Mouse (Mus musculus): ENCODE data around the gene Agbl1. TPM values are rescaled to one million over a fixed set of nuclear protein-coding genes. Genes with fewer than 3 reads are reported as not detected.

The Agbl1 gene
- total and polyA plus RNA-seq, 3 experiments: not detected

DNA sequence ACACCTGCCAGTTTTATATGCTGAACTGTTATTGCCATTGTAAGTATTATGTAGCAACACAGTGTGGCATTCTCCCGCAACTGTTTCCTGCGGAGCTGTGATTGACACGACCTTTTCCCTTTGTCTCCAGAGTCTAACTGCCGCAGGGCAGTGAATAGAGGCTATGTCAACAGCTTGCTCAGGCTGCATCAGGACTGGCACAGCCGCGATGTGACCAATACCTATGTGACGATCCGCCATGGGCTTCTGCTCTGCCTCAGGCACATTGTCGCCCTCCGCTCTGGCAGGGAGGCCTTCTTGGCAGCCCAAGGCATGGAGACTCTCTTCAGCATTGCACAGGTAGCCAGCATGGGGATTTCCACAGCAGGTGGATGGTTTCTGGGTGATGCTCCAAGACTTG is 179.3 kb downstream of the Agbl1 start:
- no peak for ATAC-seq (ENCODE audit: extremely low read depth, insufficient number of reproducible peaks, low FRiP score, poor library complexity, severe bottlenecking)
- Histone ChIP-seq H3K4me1 (ENCODE audit: insufficient read depth, low read depth, low read length) (no peaks in the 10 kb centered on the region), H3K36me3 (replicated peaks) (no peaks in the 10 kb centered on the region), H3K9me3 (replicated peaks) (peaks cover 6% of the 10 kb centered on the region), H3K27me3 (ENCODE audit: insufficient read depth, low read length) (no peaks in the 10 kb centered on the region), H3K4me3 (ENCODE audit: low read depth, low read length) (no peak overlapping the region)
- TF ChIP-seq GATA1 (IDR thresholded peaks at IDR 0.05; ENCODE audit: borderline replicate concordance, low read length): no peak
- TF ChIP-seq CTCF (IDR thresholded peaks at IDR 0.05; ENCODE audit: low read depth, low read length): no peak
- TF ChIP-seq GATA2 (IDR thresholded peaks at IDR 0.05; ENCODE audit: borderline replicate concordance, low read depth, low read length): no peak
- TF ChIP-seq TAL1 (conservative IDR thresholded peaks at IDR 0.05; ENCODE audit: low read depth, low read length): no peak
- no peak for TF ChIP-seq POLR2AphosphoS5 (IDR thresholded peaks at IDR 0.05; ENCODE audit: insufficient replicate concordance, low read depth, low read length)
- no peak for DNase-seq (ENCODE audit: low spot score)

DNA sequence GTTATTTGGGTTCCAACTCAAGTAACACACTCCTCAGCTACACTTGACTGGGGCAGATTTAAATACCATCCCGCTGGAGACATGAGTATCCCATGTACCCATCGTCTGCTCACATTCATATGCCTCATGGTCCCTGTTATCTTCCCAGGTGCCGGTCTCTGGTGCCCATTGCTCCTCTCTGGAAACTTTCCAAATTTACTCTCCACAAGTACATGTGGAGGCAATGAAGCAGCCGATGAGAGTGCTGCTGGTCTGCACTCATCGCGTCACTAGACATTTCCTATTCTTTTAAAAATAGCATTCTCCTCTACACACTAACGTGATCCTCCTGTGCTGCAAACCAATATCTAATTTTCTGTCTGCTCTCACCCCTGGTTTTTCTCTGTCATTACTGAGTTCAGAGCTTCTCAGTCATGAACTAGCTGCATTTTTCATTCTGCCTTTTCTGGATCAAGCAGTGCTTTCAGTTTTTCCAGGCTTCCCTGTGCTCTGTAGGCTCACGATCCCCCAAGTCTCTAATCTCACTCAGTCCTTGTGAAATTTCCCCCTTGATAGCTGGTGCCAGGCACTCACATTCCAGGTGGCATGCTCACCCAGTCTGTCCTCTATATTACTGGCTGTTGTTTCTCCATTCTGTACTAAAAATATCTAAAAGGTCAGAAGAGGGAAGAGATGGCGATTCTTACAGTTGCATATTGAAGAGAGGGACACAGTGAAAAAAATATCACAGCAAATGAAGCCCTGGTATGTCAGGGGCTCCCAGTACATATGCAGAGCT is 180.9 kb downstream of the Agbl1 start:
- Histone ChIP-seq H3K9me3 (replicated peaks) (peaks cover 6% of the 10 kb centered on the region), H3K27me3 (ENCODE audit: insufficient read depth, low read length) (no peaks in the 10 kb centered on the region), H3K4me3 (ENCODE audit: low read depth, low read length) (no peak overlapping the region), H3K36me3 (replicated peaks) (no peaks in the 10 kb centered on the region), H3K4me1 (ENCODE audit: insufficient read depth, low read depth, low read length) (no peaks in the 10 kb centered on the region)
- ATAC-seq (ENCODE audit: extremely low read depth, insufficient number of reproducible peaks, low FRiP score, poor library complexity, severe bottlenecking) (no peak), DNase-seq (ENCODE audit: low spot score) (no peak)
- TF ChIP-seq POLR2AphosphoS5 (IDR thresholded peaks at IDR 0.05; ENCODE audit: insufficient replicate concordance, low read depth, low read length) (no peak), TAL1 (conservative IDR thresholded peaks at IDR 0.05; ENCODE audit: low read depth, low read length) (no peak), CTCF (IDR thresholded peaks at IDR 0.05; ENCODE audit: low read depth, low read length) (no peak), GATA1 (IDR thresholded peaks at IDR 0.05; ENCODE audit: borderline replicate concordance, low read length) (no peak), GATA2 (IDR thresholded peaks at IDR 0.05; ENCODE audit: borderline replicate concordance, low read depth, low read length) (no peak)

DNA sequence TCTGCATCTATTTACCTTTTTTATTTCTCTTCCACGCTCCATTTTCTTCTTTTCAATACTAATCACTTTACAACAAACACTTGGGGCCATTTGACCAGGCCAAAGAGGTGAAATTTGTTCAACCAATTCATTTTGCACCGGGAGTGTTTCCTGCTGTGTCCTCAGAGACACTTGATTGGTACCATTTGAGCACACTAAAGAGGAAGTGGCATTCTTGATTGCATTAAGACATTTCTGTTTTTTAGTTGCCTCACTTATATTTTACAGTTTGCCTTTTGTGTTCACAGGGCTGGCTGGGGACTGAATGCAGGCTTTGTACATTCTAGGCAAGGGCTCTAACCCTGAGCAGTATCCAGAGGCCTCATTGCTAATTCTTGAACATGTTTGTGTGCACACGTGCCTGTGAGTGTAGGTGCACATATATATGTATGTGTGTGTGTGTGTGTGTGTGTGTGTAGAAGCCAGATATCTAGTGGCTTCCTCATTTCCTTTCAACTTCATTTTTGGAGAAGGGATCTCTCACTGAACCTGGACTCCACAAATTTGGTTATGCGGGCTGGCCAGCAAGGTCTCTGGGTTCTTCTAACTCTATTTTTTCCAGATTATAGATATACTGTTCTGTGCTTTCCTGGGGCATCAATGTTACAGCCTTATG is 182.4 kb downstream of the Agbl1 start:
- TF ChIP-seq GATA2 (IDR thresholded peaks at IDR 0.05; ENCODE audit: borderline replicate concordance, low read depth, low read length): no peak
- no peak for TF ChIP-seq CTCF (IDR thresholded peaks at IDR 0.05; ENCODE audit: low read depth, low read length)
- TF ChIP-seq GATA1 (IDR thresholded peaks at IDR 0.05; ENCODE audit: borderline replicate concordance, low read length): no peak
- TF ChIP-seq TAL1 (conservative IDR thresholded peaks at IDR 0.05; ENCODE audit: low read depth, low read length): no peak
- TF ChIP-seq POLR2AphosphoS5 (IDR thresholded peaks at IDR 0.05; ENCODE audit: insufficient replicate concordance, low read depth, low read length): no peak
- no peaks in the 10 kb centered on the region for H3K4me1 ChIP-seq (ENCODE audit: insufficient read depth, low read depth, low read length)
- H3K9me3 ChIP-seq (replicated peaks): peaks cover 6% of the 10 kb centered on the region
- H3K4me3 ChIP-seq (ENCODE audit: low read depth, low read length): no peak overlapping the region
- DNase-seq (ENCODE audit: low spot score) (no peak), ATAC-seq (ENCODE audit: extremely low read depth, insufficient number of reproducible peaks, low FRiP score, poor library complexity, severe bottlenecking) (no peak)
- H3K27me3 ChIP-seq (ENCODE audit: insufficient read depth, low read length): no peaks in the 10 kb centered on the region
- H3K36me3 ChIP-seq (replicated peaks): no peaks in the 10 kb centered on the region

DNA sequence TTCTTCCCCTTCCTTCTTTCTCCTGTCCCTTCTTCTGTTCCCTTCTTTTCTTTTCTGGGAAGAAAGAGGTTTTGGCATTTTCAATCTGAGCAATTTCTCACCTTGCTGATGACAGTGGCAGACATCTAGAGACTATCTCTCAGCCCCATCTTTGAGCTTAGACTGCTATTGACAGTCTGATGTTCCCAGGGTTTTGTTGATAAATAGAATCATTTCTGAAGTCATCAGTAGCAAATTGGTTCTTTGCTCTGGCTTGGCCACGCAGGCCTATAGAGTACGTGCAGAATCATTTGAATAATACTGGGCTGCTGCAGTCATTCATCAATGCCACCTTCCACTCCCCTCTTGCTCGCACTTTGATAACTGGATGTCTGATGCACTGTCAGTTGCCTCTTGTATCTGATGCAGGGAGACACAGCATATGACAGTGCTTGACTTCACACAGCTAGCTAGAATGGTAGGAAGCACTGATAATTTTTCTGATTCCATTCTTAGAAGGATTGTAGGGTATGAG is 186.5 kb downstream of the Agbl1 start:
- TF ChIP-seq POLR2AphosphoS5 (IDR thresholded peaks at IDR 0.05; ENCODE audit: insufficient replicate concordance, low read depth, low read length): no peak
- no peak for TF ChIP-seq GATA1 (IDR thresholded peaks at IDR 0.05; ENCODE audit: borderline replicate concordance, low read length)
- TF ChIP-seq TAL1 (conservative IDR thresholded peaks at IDR 0.05; ENCODE audit: low read depth, low read length): no peak
- TF ChIP-seq GATA2 (IDR thresholded peaks at IDR 0.05; ENCODE audit: borderline replicate concordance, low read depth, low read length): no peak
- no peak for TF ChIP-seq CTCF (IDR thresholded peaks at IDR 0.05; ENCODE audit: low read depth, low read length)
- Histone ChIP-seq H3K4me1 (ENCODE audit: insufficient read depth, low read depth, low read length) (no peaks in the 10 kb centered on the region), H3K4me3 (ENCODE audit: low read depth, low read length) (no peak overlapping the region), H3K27me3 (ENCODE audit: insufficient read depth, low read length) (no peaks in the 10 kb centered on the region), H3K9me3 (replicated peaks) (0 out of 2 replicates have a peak, but pooled peaks cover 2% of the 10 kb centered on the region), H3K36me3 (replicated peaks) (no peaks in the 10 kb centered on the region)
- ATAC-seq (ENCODE audit: extremely low read depth, insufficient number of reproducible peaks, low FRiP score, poor library complexity, severe bottlenecking) (no peak), DNase-seq (ENCODE audit: low spot score) (no peak)

DNA sequence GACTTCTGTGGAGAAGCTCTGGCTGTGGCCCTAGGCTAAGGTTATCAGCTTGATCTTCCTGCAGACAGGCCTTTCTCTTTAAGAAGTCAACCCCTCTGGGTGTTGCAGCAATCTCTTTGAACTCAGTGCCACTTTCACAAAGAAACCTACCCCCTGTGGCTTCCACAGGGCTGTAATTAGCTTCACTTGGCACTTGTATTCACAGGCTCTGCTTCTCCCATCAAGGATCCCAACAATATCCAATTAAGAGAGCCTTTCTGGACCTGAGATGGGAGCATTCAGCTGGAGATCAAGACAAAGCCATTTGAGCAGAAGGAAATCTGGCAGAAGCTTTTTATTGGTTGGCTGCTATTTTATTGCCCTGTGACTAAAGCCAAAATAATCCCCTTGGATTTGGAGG is 208.9 kb downstream of the Agbl1 start:
- no peak for TF ChIP-seq GATA2 (IDR thresholded peaks at IDR 0.05; ENCODE audit: borderline replicate concordance, low read depth, low read length)
- no peak for TF ChIP-seq TAL1 (conservative IDR thresholded peaks at IDR 0.05; ENCODE audit: low read depth, low read length)
- no peak for TF ChIP-seq CTCF (IDR thresholded peaks at IDR 0.05; ENCODE audit: low read depth, low read length)
- TF ChIP-seq POLR2AphosphoS5 (IDR thresholded peaks at IDR 0.05; ENCODE audit: insufficient replicate concordance, low read depth, low read length): no peak
- TF ChIP-seq GATA1 (IDR thresholded peaks at IDR 0.05; ENCODE audit: borderline replicate concordance, low read length): no peak
- Histone ChIP-seq H3K4me1 (ENCODE audit: insufficient read depth, low read depth, low read length) (no peaks in the 10 kb centered on the region), H3K9me3 (replicated peaks) (no peaks in the 10 kb centered on the region), H3K4me3 (ENCODE audit: low read depth, low read length) (no peak overlapping the region), H3K27me3 (ENCODE audit: insufficient read depth, low read length) (no peaks in the 10 kb centered on the region), H3K36me3 (replicated peaks) (no peaks in the 10 kb centered on the region)
- DNase-seq (ENCODE audit: low spot score): no peak
- no peak for ATAC-seq (ENCODE audit: extremely low read depth, insufficient number of reproducible peaks, low FRiP score, poor library complexity, severe bottlenecking)

DNA sequence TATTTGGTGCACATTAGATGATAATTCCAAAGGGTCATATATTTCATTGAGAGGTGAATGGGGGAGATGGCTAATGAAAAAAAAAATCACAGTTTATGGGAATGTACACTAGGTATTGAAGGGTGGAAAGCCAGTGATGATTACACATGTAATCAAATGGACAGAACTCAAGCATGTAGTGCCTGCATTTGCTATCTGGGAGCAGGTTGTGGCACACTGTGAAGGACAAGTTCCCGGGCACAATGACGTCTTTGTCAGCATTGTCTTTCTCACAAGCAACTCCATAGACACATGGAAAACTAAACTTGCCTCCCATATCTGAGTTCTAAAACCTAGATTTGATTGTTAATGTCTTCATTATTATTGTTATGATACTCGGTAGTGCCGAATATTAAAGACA is 209.3 kb downstream of the Agbl1 start:
- ATAC-seq (ENCODE audit: extremely low read depth, insufficient number of reproducible peaks, low FRiP score, poor library complexity, severe bottlenecking): no peak
- Histone ChIP-seq H3K9me3 (replicated peaks) (no peaks in the 10 kb centered on the region), H3K4me1 (ENCODE audit: insufficient read depth, low read depth, low read length) (no peaks in the 10 kb centered on the region), H3K36me3 (replicated peaks) (no peaks in the 10 kb centered on the region), H3K27me3 (ENCODE audit: insufficient read depth, low read length) (no peaks in the 10 kb centered on the region), H3K4me3 (ENCODE audit: low read depth, low read length) (no peak overlapping the region)
- TF ChIP-seq GATA2 (IDR thresholded peaks at IDR 0.05; ENCODE audit: borderline replicate concordance, low read depth, low read length): no peak
- TF ChIP-seq GATA1 (IDR thresholded peaks at IDR 0.05; ENCODE audit: borderline replicate concordance, low read length): no peak
- TF ChIP-seq CTCF (IDR thresholded peaks at IDR 0.05; ENCODE audit: low read depth, low read length): no peak
- TF ChIP-seq TAL1 (conservative IDR thresholded peaks at IDR 0.05; ENCODE audit: low read depth, low read length): no peak
- TF ChIP-seq POLR2AphosphoS5 (IDR thresholded peaks at IDR 0.05; ENCODE audit: insufficient replicate concordance, low read depth, low read length): no peak
- DNase-seq (ENCODE audit: low spot score): no peak

All from G1E (cell line).